Mouse (Mus musculus) hindbrain, embryonic 14.5 days (tissue): ENCODE data around the gene Gm17019. TPM values are rescaled to one million over a fixed set of nuclear protein-coding genes. Genes with fewer than 3 reads are reported as not detected.
"Not testable (repeated sequence)": the region's sequence is repeated elsewhere in the genome, so short reads cannot be mapped to it uniquely, and the experiment has no call there.

Experiments
- ATAC-seq: fragments of 200-750 bp; cut with Nextera tagmentation; 2 replicates; pipeline ENCODE4 v1.8.0; 2017; ENCODE audit warnings: moderate number of reproducible peaks, mild to moderate bottlenecking, moderate TSS enrichment, moderate library complexity; ENCODE audit not compliant: low FRiP score
- DNase-seq: peaks from one replicate; pipeline ENCODE4 v3.0.0-alpha.2; 2015; ENCODE audit warnings: low spot score
- H3K27ac ChIP-seq: fragments of 300-500 bp; sonication (generic); 2 replicates; pipeline ENCODE4 v1.5.1; 2014; ENCODE audit warnings: mild to moderate bottlenecking, moderate library complexity
- H3K27me3 ChIP-seq: fragments of 300-500 bp; sonication (generic); 2 replicates; pipeline ENCODE4 v1.6.1; 2014; ENCODE audit warnings: mild to moderate bottlenecking, low read length, mixed read lengths; ENCODE audit not compliant: control insufficient read depth, insufficient read depth
- H3K36me3 ChIP-seq: fragments of 300-500 bp; sonication (generic); replicated peaks from 2 replicates; pipeline ENCODE4 v1.6.1; 2014; ENCODE audit not compliant: control insufficient read depth, insufficient read depth
- H3K4me1 ChIP-seq: fragments of 300-500 bp; sonication (generic); replicated peaks from 2 replicates; pipeline ENCODE4 v1.6.1; 2014; ENCODE audit warnings: antibody characterized with exemption, low read length, mixed read lengths; ENCODE audit not compliant: control insufficient read depth, insufficient read depth
- H3K4me2 ChIP-seq: fragments of 300-500 bp; sonication (generic); replicated peaks from 2 replicates; pipeline ENCODE4 v1.6.1; 2014; ENCODE audit warnings: mild to moderate bottlenecking, moderate library complexity
- H3K4me3 ChIP-seq: fragments of 300-500 bp; sonication (generic); replicated peaks from 2 replicates; pipeline ENCODE4 v1.5.1; 2014; ENCODE audit warnings: mild to moderate bottlenecking, low read length
- H3K9ac ChIP-seq: fragments of 300-500 bp; sonication (generic); 2 replicates; pipeline ENCODE4 v1.6.1; 2014
- H3K9me3 ChIP-seq: fragments of 300-500 bp; sonication (generic); 2 replicates; pipeline ENCODE4 v1.6.1; 2016; ENCODE audit warnings: low read length; ENCODE audit not compliant: control insufficient read depth
- WGBS: fragments of 180-500 bp; shearing (Covaris S2); extraction: QIAGEN DNeasy Blood & Tissue Kit; methylation state at CpG from one replicate; pipeline ENCODE4 v1.1.7; 2014; 5-methylcytosine and 5-hydroxymethylcytosine counted together
- polyA plus RNA-seq: library from polyadenylated mRNA; unstranded; fragments of >200 nt; fragmentation: Nextera tagmentation; extraction: Ambion mirVana; gene quantifications from 2 replicates; pipeline ENCODE4 v1.2.1, GENCODE M21; 2014

Gm17019 gene
- not detected in 2 replicates for polyA plus RNA-seq

GRCm38 (mm10) chr5:15032898-15033297 lies at the start of gene Gm17019:
TSS of gene Gm17019 (minus strand) at chr5:15032998.
- not testable (repeated sequence) for H3K36me3 ChIP-seq, H3K4me3 ChIP-seq, H3K27ac ChIP-seq, H3K9ac ChIP-seq, ATAC-seq, H3K4me1 ChIP-seq, H3K27me3 ChIP-seq, DNase-seq, H3K4me2 ChIP-seq
- WGBS: 37% methylated on average over 1 of the region's 1 CpGs
- H3K9me3 ChIP-seq: peaks cover 13% of the 10 kb centered on the region

GRCm38 (mm10) chr5:15062385-15062715 lies 29.6 kb upstream of the Gm17019 start:
- H3K27ac ChIP-seq, H3K27me3 ChIP-seq, H3K4me3 ChIP-seq, H3K4me1 ChIP-seq, DNase-seq, H3K9ac ChIP-seq, ATAC-seq, H3K4me2 ChIP-seq, H3K36me3 ChIP-seq: not testable (repeated sequence)
- peaks cover 21% of the 10 kb centered on the region for H3K9me3 ChIP-seq
- WGBS: 93% methylated on average over 1 of the region's 1 CpGs

- peaks cover 23% of the 10 kb centered on the region for H3K9me3 ChIP-seq
- not testable (repeated sequence) for H3K9ac ChIP-seq, H3K4me2 ChIP-seq, DNase-seq, H3K36me3 ChIP-seq, H3K4me3 ChIP-seq, H3K4me1 ChIP-seq, H3K27me3 ChIP-seq, H3K27ac ChIP-seq
- peak; percentile 93 for ATAC-seq
- 84% methylated on average over 4 of the region's 4 CpGs for WGBS
Measured at GRCm38 (mm10) chr5:15061638-15062384, 29.0 kb upstream of the Gm17019 start.

GRCm38 (mm10) chr5:15054151-15055025 lies 21.6 kb upstream of the Gm17019 start:
- peak; percentile 55; the same call in 1 of the 2 replicates for ATAC-seq
- not testable (repeated sequence) for H3K27ac ChIP-seq, H3K4me2 ChIP-seq, H3K9ac ChIP-seq, H3K4me3 ChIP-seq, H3K36me3 ChIP-seq, H3K4me1 ChIP-seq, DNase-seq, H3K27me3 ChIP-seq
- 78% methylated on average over 10 of the region's 10 CpGs for WGBS
- H3K9me3 ChIP-seq: peaks cover 30% of the 10 kb centered on the region

- not testable (repeated sequence) for H3K27me3 ChIP-seq, H3K4me1 ChIP-seq, DNase-seq, H3K36me3 ChIP-seq, H3K4me2 ChIP-seq, H3K4me3 ChIP-seq, H3K9ac ChIP-seq, H3K27ac ChIP-seq
- peak; percentile 46; the same call in 1 of the 2 replicates for ATAC-seq
- peaks cover 30% of the 10 kb centered on the region for H3K9me3 ChIP-seq
- WGBS: 89% methylated on average over 7 of the region's 8 CpGs
Measured at GRCm38 (mm10) chr5:15053606-15053962, 20.8 kb upstream of the Gm17019 start.

GRCm38 (mm10) chr5:15052945-15053605 lies 20.3 kb upstream of the Gm17019 start:
- not testable (repeated sequence) for H3K4me2 ChIP-seq, H3K4me3 ChIP-seq, DNase-seq, H3K36me3 ChIP-seq, ATAC-seq, H3K27me3 ChIP-seq, H3K27ac ChIP-seq, H3K9ac ChIP-seq, H3K4me1 ChIP-seq
- peaks cover 26% of the 10 kb centered on the region for H3K9me3 ChIP-seq
- 86% methylated on average over 4 of the region's 4 CpGs for WGBS

GRCm38 (mm10) chr5:15050807-15051206 lies 18.0 kb upstream of the Gm17019 start:
- not testable (repeated sequence) for H3K36me3 ChIP-seq, H3K4me1 ChIP-seq, H3K4me3 ChIP-seq, H3K27me3 ChIP-seq, H3K4me2 ChIP-seq, H3K27ac ChIP-seq, ATAC-seq, DNase-seq, H3K9ac ChIP-seq
- peaks cover 23% of the 10 kb centered on the region for H3K9me3 ChIP-seq
- 85% methylated on average over 2 of the region's 2 CpGs for WGBS

GRCm38 (mm10) chr5:15044830-15045767 lies 12.3 kb upstream of the Gm17019 start:
- not testable (repeated sequence) for H3K4me3 ChIP-seq, H3K9ac ChIP-seq, H3K27ac ChIP-seq, H3K4me1 ChIP-seq, H3K36me3 ChIP-seq, DNase-seq, H3K27me3 ChIP-seq, H3K4me2 ChIP-seq, H3K9me3 ChIP-seq
- 88% methylated on average over 8 of the region's 9 CpGs for WGBS
- ATAC-seq: peak; percentile 31; the same call in 1 of the 2 replicates
